Mouse (Mus musculus) urinary bladder, postnatal 36 days (tissue): ENCODE results near the gene Pcbp1.
"Not testable (repeated sequence)": the region's sequence is repeated elsewhere in the genome, so short reads cannot be mapped to it uniquely, and the experiment has no call there.

Experiments used
- DNase-seq, 2 experiments: peaks; one replicate each; pipeline ENCODE4 v3.0.0; 2022; ENCODE audit warnings: low spot score in 2 of 2, mixed read lengths in 1 of 2

The Pcbp1 gene

GRCm38 (mm10) chr6:86526032-86526960 is at the start of gene Pcbp1:
TSS of gene Pcbp1 (minus strand) at chr6:86526321.
- peak; percentile 94 to 96 for DNase-seq

GRCm38 (mm10) chr6:86574495-86574894 is 48.4 kb upstream of the Pcbp1 start:
- no peak for DNase-seq

GRCm38 (mm10) chr6:86570830-86571229 is 44.7 kb upstream of the Pcbp1 start:
- no peak for DNase-seq

GRCm38 (mm10) chr6:86569461-86569820 is 43.3 kb upstream of the Pcbp1 start:
- peak; percentile 32 to 33 for DNase-seq

GRCm38 (mm10) chr6:86568816-86569460 is 42.8 kb upstream of the Pcbp1 start:
- DNase-seq, result no peak

- DNase-seq, result no peak
Measured at GRCm38 (mm10) chr6:86565782-86566181, 39.7 kb upstream of the Pcbp1 start.

GRCm38 (mm10) chr6:86557182-86557581 is 31.1 kb upstream of the Pcbp1 start:
- DNase-seq, result not testable (repeated sequence)

GRCm38 (mm10) chr6:86556345-86557058 is 30.4 kb upstream of the Pcbp1 start:
- no peak for DNase-seq

- DNase-seq, result no peak
Measured at GRCm38 (mm10) chr6:86550587-86550986, 24.5 kb upstream of the Pcbp1 start.

GRCm38 (mm10) chr6:86547880-86548367 is 21.8 kb upstream of the Pcbp1 start:
- peak in 1 of 2 experiments; percentile 11 for DNase-seq

- DNase-seq, result no peak
Measured at GRCm38 (mm10) chr6:86547228-86547755, 21.2 kb upstream of the Pcbp1 start.

GRCm38 (mm10) chr6:86545236-86545635 is 19.1 kb upstream of the Pcbp1 start:
- DNase-seq, result no peak

GRCm38 (mm10) chr6:86543869-86544268 is 17.7 kb upstream of the Pcbp1 start:
- DNase-seq, result no peak

- DNase-seq, result no peak
Measured at GRCm38 (mm10) chr6:86543060-86543459, 16.9 kb upstream of the Pcbp1 start.

GRCm38 (mm10) chr6:86541650-86542049 is 15.5 kb upstream of the Pcbp1 start:
- no peak for DNase-seq

GRCm38 (mm10) chr6:86528451-86528785 is 2.3 kb upstream of the Pcbp1 start:
- DNase-seq, result no peak

GRCm38 (mm10) chr6:86527766-86528450 is 1.8 kb upstream of the Pcbp1 start:
- no peak for DNase-seq

- peak; percentile 79 to 83 for DNase-seq
Measured at GRCm38 (mm10) chr6:86526961-86527740, 1.0 kb upstream of the Pcbp1 start.

GRCm38 (mm10) chr6:86525646-86526031 is 482 bp downstream of the Pcbp1 start:
- peak; percentile 75 for DNase-seq

GRCm38 (mm10) chr6:86524879-86525645 is 1.1 kb downstream of the Pcbp1 start:
- DNase-seq, result peak in 1 of 2 experiments; percentile 36
